Mouse (Mus musculus) fibroblast of lung, adult 2 months (primary cell): ENCODE data around the gene Man1b1.

ENCODE experiments used
- DNase-seq: peaks from one replicate; pipeline ENCODE4 v3.0.0-alpha.2; 2011; ENCODE audit warnings: low read depth

Man1b1 gene

GRCm38 (mm10) chr2:25364313-25364712, 32.2 kb downstream of the Man1b1 start:
- DNase-seq: no peak

GRCm38 (mm10) chr2:25364761-25365090, 32.6 kb downstream of the Man1b1 start:
- no peak for DNase-seq

DNA sequence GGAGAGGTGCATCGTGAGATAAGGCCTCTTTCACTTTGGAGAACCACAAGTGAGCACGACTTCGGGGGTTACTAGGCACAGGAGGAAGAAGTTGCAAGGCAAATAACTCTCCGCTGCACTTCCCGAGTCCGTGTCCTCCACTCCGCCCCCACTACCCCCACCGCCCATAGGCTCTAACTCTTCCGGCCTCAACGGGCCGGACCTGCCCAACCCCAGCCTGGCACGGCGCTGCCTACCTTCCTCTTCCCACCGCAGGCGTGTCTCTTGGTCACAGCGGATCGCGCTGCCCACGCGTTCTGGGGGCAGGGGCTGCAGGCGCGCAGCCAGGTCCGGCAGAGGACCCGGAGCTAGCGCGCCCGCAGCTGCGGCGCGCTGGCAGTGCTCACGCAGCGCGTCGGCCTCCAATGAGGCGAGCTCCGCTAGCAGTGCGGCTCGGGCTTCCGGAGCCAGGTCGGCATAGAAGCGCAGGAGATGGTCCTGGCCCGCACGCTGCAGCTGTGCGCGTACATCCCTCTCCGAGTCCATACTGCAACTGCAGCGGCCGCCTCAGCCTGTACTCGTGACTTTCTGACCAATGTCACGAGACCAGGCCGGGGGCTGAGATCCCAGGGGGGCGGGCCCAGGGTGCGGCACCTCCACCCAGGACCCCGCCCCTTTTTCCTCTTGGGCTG, 33.1 kb downstream of the Man1b1 start, which contains the start of gene Uap1l1:
Uap1l1 (minus strand) TSS at position 592 of the 671 bp plus-strand sequence.
- DNase-seq: peak; percentile 69

DNA sequence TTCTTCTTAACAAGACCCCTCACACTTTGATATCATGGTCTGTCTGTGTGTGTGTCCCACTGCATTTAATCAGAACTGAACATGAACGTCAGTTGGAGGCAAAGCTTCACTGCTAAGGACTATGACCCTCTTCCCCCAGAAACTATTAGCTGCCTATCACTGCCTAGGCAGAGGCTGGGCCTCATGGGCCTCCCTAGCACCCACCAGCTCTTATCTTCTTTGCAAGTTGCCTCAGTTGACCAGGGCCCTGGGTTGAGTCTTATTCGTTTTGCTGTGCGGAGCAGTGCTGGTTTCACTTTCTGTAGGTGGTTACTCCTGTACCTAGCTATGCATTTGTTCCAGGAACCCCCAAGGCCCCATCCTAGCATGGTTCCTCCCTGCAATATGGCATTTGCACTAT, 37.9 kb downstream of the Man1b1 start:
- DNase-seq: no peak

- peak; percentile 65 for DNase-seq
These were observed 39.9 kb downstream of the Man1b1 start, which contains the start of gene Sapcd2 for GRCm38 (mm10) chr2:25371764-25372643. TSS of gene Sapcd2 (plus strand) at chr2:25372321.

GRCm38 (mm10) chr2:25372644-25373391, 40.7 kb downstream of the Man1b1 start:
- DNase-seq: no peak

DNA sequence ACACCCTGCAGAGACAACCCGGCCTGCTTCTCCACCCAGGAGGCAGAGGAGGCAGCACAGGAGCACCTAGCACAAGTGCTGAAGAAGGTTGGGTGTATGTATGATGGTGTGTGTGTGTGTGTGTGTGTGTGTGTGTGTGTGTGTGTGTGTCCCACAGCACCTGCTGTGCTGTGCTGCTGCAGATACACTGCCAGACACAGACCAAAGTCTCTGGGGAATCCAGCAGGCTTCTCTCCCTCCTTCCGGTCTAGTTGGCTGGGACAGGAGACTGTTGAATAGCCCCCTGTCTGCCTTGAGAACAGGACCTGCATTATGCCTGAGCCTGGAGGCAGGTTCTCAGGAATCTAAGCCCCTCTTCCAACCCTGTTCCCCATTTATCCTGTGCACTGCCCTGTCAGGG, 41.3 kb downstream of the Man1b1 start:
- no peak for DNase-seq

- DNase-seq: no peak
These were observed 44.5 kb downstream of the Man1b1 start for GRCm38 (mm10) chr2:25376589-25376988.

DNA sequence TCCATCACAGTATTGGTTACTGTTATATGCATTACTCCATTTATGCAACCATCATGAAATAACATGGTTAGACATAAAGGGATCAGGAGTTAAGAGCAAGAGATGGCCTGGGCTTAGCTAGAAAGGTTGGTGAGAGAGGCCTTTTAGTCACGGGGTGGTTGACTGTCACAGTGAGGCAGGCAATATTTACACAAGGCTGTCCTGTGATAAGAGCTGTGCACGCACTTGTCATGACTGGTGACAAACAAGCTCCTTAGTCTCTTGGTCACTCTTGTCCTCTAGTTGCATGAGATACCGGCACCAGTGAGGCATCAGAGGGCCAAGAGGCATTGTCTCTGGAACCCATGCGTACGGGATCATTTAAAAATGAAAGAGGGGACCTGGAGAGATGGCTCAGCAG, 52.4 kb downstream of the Man1b1 start:
- DNase-seq: no peak

- DNase-seq: no peak
These were observed 59.1 kb downstream of the Man1b1 start for GRCm38 (mm10) chr2:25391266-25391665.

GRCm38 (mm10) chr2:25394281-25395221, 62.4 kb downstream of the Man1b1 start:
- peak; percentile 59 for DNase-seq

DNA sequence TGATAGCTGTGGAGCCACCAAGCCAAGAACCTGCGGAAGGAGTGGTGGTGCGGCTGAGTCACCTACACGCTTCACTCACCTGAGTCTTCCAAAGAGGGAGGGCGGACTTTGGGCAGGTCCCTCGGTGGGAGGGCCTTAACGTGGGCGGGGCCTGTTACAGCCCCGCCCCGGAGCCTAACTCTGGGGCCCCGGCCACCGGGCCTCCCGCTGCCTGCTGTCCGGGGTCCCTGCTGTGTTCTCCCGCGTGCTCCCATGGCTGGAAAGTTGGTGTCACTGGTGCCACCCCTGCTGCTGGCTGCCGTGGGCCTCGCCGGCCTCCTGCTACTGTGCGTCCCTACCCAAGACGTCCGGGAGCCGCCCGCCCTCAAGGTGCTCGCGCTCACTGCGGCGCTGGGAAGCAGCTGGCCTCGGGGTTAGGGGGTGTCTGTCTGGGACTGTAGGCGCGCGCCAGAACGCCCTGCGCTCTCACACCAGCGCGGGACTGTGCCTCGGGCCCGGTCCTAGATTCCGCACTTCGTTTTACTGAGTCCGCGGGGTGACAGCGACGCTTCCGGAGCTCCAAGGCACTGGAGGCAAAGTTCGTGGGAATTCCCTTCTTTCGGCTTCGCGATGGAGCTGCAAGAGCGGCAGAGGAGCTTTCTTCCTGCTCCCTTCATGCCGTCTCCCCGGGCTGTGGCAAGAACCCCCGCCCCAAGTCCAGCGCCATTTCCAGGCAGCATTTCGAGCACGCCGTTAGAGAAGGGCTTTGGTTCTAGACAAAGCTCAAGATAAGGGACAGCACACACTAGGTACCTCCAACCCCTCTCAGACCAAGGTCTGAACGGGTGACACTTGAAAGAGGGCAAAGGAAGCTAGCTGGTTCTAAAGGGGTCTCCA, 63.8 kb downstream of the Man1b1 start, which contains the start of gene Entpd2:
Entpd2 (plus strand) TSS at position 154 of the 876 bp plus-strand sequence.
- DNase-seq: no peak

GRCm38 (mm10) chr2:25396597-25396983, 64.5 kb downstream of the Man1b1 start:
- no peak for DNase-seq

GRCm38 (mm10) chr2:25397010-25397409, 64.9 kb downstream of the Man1b1 start:
- no peak for DNase-seq

DNA sequence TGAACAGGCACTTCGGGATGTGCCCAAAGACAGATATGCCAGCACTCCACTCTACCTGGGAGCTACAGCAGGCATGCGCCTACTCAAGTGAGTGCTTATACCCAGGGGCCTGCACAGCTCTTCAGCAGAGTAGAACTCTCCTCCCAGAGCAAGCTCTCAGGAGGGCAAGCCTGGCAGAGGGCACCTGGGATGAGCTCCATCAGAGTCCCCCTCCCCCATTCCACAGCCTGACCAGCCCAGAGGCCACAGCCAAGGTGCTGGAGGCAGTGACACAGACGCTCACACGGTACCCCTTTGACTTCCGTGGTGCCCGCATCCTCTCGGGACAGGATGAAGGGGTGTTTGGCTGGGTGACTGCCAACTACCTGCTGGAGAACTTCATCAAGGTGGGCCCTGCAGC, 65.9 kb downstream of the Man1b1 start:
- DNase-seq: no peak

DNA sequence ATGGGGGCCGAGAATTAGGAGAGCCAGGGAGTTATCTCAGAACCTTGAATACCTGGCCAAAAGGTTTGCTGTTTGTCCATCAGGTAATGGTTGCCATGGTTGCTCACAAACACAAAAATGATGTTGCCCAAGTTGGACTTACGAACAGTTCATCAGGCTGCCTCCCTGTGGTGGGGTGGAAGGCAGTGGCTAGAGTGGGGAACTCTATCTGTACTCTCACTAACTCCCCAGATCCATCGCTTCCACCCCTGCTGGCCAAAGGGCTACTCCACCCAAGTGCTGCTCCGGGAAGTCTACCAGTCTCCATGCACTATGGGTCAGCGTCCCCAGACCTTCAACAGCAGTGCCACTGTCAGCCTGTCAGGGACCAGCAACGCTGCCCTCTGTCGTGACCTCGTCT, 66.9 kb downstream of the Man1b1 start, which contains the start of gene Npdc1:
Npdc1 (plus strand) TSS at position 301 of the 400 bp plus-strand sequence.
- no peak for DNase-seq

- no peak for DNase-seq
These were observed 68.2 kb downstream of the Man1b1 start for GRCm38 (mm10) chr2:25400291-25400690.

DNA sequence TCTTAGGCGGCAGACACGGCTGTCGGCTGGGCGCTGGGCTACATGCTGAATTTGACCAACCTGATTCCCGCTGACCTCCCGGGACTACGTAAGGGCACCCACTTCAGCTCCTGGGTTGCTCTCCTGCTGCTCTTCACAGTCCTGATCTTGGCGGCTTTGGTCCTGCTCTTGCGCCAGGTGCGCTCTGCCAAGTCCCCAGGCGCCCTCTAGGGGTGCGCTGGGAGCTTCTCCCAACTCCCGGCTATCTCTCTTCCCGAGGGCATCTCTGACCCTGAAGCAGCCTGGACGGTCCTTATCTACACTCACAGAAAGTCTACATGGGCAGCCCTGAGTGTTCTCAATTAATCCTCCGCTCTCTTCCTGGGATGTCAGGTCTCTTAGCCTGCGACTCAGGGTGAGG, 68.6 kb downstream of the Man1b1 start:
- DNase-seq: no peak
